Mouse (Mus musculus) stomach, postnatal 0 days (tissue): ENCODE data around the gene Ubr1. TPM values are rescaled to one million over a fixed set of nuclear protein-coding genes. Genes with fewer than 3 reads are reported as not detected.

Experiments used
- ATAC-seq: fragments of 200-750 bp; cut with Nextera tagmentation; 2 replicates; pipeline ENCODE4 v1.8.0; 2017; ENCODE audit not compliant: low FRiP score, low TSS enrichment
- DNase-seq: peaks from one replicate; pipeline ENCODE4 v3.0.0-alpha.2; 2016; ENCODE audit warnings: low spot score
- H3K27ac ChIP-seq: fragments of 300-500 bp; sonication (generic); replicated peaks from 2 replicates; pipeline ENCODE4 v1.5.1; 2014; ENCODE audit warnings: mild to moderate bottlenecking, control low read depth
- H3K27me3 ChIP-seq: fragments of 300-500 bp; sonication (generic); 2 replicates; pipeline ENCODE4 v1.6.1; 2014; ENCODE audit warnings: low read length; ENCODE audit not compliant: control insufficient read depth, insufficient read depth
- H3K36me3 ChIP-seq: fragments of 300-500 bp; sonication (generic); 2 replicates; pipeline ENCODE4 v1.6.1; 2014; ENCODE audit warnings: low read length, mixed read lengths; ENCODE audit not compliant: control insufficient read depth, insufficient read depth
- H3K4me1 ChIP-seq: fragments of 300-500 bp; sonication (generic); replicated peaks from 2 replicates; pipeline ENCODE4 v1.6.1; 2014; ENCODE audit warnings: antibody characterized with exemption; ENCODE audit not compliant: control insufficient read depth, insufficient read depth
- H3K4me2 ChIP-seq: fragments of 300-500 bp; sonication (generic); replicated peaks from 2 replicates; pipeline ENCODE4 v1.6.1; 2014; ENCODE audit warnings: low read depth, mild to moderate bottlenecking, control low read depth, moderate library complexity
- H3K4me3 ChIP-seq: fragments of 300-500 bp; sonication (generic); 2 replicates; pipeline ENCODE4 v1.5.1; 2014; ENCODE audit warnings: low read depth, low read length, control low read depth
- H3K9ac ChIP-seq: fragments of 300-500 bp; sonication (generic); 2 replicates; pipeline ENCODE4 v1.6.1; 2014; ENCODE audit warnings: mild to moderate bottlenecking, low read length, control low read depth, mixed read lengths
- H3K9me3 ChIP-seq: fragments of 300-500 bp; sonication (generic); 2 replicates; pipeline ENCODE4 v1.6.1; 2016; ENCODE audit warnings: low read length; ENCODE audit not compliant: control insufficient read depth
- CTCF ChIP-seq: IDR thresholded peaks from 2 replicates; pipeline ENCODE4 v1.5.1; 2016; ENCODE audit warnings: antibody characterized with exemption, low read depth, mild to moderate bottlenecking, moderate library complexity
- EP300 ChIP-seq: optimal IDR thresholded peaks from 2 replicates; pipeline ENCODE3; 2016; ENCODE audit warnings: antibody characterized with exemption
- WGBS: fragments of 180-500 bp; shearing (Covaris S2); extraction: QIAGEN DNeasy Blood & Tissue Kit; methylation state at CpG from one replicate; pipeline ENCODE4 v1.1.7; 2014; 5-methylcytosine and 5-hydroxymethylcytosine counted together
- polyA plus RNA-seq: library from polyadenylated mRNA; unstranded; fragments of >200 nt; fragmentation: Nextera tagmentation; extraction: Ambion mirVana; gene quantifications from 2 replicates; pipeline ENCODE4 v1.2.1, GENCODE M21; 2015

Ubr1 gene
- polyA plus RNA-seq, 1 experiment from 2014 or later, result 8.9 TPM

DNA sequence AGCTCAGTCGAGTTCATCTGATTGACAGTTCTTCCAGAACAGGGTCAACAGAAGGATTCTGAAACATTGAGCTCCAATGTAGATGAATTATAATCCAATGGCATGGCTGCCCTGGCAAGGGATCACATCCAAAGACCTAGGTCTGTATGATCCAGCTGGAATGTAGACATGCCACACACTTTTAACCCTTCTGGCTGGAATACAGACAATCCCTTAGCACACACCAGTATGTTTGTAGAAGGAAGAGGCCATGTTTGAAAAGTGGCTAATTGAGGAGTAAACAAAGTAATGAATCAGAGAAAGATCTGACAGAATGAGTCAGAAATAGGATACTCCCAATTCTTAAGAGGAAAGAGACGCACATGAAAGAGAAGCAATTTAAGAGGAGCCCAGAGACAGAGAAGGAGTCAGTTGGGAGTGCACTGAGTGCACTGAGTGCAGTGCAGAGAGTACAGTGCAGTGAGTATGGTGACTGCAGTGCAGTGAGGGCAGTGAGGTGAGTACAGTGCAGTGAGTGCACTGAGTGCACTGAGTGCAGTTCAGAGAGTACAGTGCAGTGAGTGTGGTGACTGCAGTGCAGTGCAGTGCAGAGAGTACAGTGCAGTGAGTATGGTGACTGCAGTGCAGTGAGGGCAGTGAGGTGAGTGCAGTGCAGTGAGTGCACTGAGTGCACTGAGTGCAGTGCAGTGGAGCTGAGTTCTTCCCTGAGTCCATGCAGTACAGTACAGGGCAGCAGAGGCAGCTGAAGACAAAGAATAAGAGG lies 18.2 kb downstream of the Ubr1 start:
- ATAC-seq (peak; percentile 97), DNase-seq (peak; percentile 19)
- Histone ChIP-seq H3K27ac (peak overlapping the region; percentile 13; the same call in 1 of the 2 replicates), H3K4me2 (no peak overlapping the region), H3K9me3 (no peaks in the 10 kb centered on the region), H3K9ac (no peak overlapping the region), H3K27me3 (no peaks in the 10 kb centered on the region), H3K36me3 (peaks cover 3% of the 10 kb centered on the region; the same call in 1 of the 2 replicates), H3K4me3 (no peak overlapping the region), H3K4me1 (no peaks in the 10 kb centered on the region)
- TF ChIP-seq EP300 (no peak), CTCF (no peak)
- WGBS, result 29% methylated on average over 2 of the region's 2 CpGs

DNA sequence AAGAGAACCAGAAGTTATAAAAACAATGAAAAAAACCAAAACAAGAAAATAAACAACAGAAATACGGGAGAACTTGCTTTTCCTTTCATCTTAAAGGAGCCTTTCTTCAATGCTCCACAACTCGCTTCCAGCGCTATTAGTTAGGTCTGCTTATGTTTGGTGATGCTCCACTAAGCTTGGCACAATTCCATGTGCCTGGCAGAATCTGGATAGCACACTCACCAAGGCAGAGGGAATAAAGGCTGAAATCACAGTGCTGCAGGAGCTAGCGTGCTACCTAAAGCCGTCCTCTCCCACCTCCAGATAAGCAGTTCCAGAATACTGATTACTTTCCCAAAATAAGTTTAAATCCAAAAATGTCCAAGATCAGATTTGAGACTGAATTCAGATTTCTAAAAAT lies 19.3 kb downstream of the Ubr1 start:
- TF ChIP-seq EP300 (no peak), CTCF (no peak)
- Histone ChIP-seq H3K4me3 (no peak overlapping the region), H3K36me3 (peaks cover 11% of the 10 kb centered on the region), H3K27ac (no peak overlapping the region), H3K4me1 (no peaks in the 10 kb centered on the region), H3K9me3 (no peaks in the 10 kb centered on the region), H3K4me2 (no peak overlapping the region), H3K27me3 (no peaks in the 10 kb centered on the region), H3K9ac (no peak overlapping the region)
- ATAC-seq, result no peak
- WGBS, result 69% methylated on average over 5 of the region's 5 CpGs
- no peak for DNase-seq

DNA sequence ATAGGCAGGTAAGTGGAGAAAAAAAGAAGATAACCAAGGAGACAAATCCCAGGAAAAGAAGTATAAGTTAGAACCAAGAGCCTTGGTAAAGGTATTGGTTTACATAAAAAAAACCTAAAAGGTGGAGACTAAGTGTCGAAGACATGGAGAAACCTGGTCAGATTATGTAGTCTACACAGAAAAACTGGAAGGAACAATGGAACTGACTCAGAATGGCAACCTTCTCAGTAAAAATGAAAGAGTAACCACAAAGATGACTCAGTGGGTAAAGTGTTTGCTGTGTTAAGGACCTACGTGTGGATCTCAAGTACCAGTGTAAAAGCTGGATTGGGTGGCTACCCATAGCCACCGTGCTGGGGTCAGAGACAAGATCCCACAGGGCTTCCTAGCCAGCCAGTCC lies 37.5 kb downstream of the Ubr1 start:
- Histone ChIP-seq H3K27ac (no peak overlapping the region), H3K27me3 (no peaks in the 10 kb centered on the region), H3K4me2 (no peak overlapping the region), H3K4me3 (no peak overlapping the region), H3K4me1 (no peaks in the 10 kb centered on the region), H3K36me3 (peaks cover 10% of the 10 kb centered on the region; the same call in 1 of the 2 replicates), H3K9ac (no peak overlapping the region), H3K9me3 (no peaks in the 10 kb centered on the region)
- 90% methylated on average over 3 of the region's 3 CpGs for WGBS
- ATAC-seq (no peak), DNase-seq (no peak)
- TF ChIP-seq EP300 (no peak), CTCF (no peak)

DNA sequence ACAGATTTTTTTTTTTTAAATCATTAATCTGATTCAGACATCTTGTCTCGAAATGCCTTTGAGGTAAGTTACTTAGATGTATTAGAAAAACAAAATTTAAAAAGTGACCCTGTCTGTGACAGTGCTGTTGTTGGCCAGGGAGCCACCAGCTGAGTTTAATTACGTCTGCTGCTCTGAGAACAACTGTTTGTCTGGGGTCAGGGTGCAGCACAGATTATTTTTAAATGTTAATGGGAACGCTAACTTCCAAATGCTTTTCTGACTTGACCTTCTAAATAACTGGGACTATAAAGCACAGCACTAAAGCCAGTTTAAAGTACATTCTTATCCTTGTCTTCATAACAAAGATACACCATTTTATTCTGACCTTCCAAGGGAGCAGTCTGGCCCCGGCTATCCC lies 61.0 kb downstream of the Ubr1 start:
- 72% methylated on average over 4 of the region's 4 CpGs for WGBS
- no peak for ATAC-seq
- Histone ChIP-seq H3K9ac (no peak overlapping the region), H3K4me3 (no peak overlapping the region), H3K36me3 (peaks cover 16% of the 10 kb centered on the region), H3K4me2 (no peak overlapping the region), H3K9me3 (no peaks in the 10 kb centered on the region), H3K27ac (no peak overlapping the region), H3K27me3 (no peaks in the 10 kb centered on the region), H3K4me1 (no peaks in the 10 kb centered on the region)
- DNase-seq, result no peak
- TF ChIP-seq EP300 (no peak), CTCF (no peak)

DNA sequence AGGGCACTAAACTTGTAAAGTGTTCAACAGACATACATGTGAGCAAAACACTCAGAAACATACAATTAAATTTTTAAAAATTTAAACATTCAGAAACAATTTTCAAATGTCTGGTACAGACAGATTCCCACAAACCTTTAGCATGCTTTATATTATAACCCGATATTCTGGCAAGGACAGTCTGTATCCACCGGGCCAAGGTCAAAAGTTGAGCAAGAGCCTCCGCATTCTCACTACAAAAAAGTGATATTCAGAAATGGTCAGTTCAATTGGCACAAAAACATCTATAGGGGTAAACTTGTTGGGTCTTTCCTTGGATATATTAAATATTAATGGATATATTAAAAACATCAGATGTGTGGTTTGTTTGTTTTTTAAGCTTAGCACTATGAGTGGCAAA lies 74.2 kb downstream of the Ubr1 start:
- H3K4me3 ChIP-seq, result no peak overlapping the region
- no peak for ATAC-seq
- H3K27me3 ChIP-seq, result no peaks in the 10 kb centered on the region
- H3K4me1 ChIP-seq, result no peaks in the 10 kb centered on the region
- no peaks in the 10 kb centered on the region for H3K9me3 ChIP-seq
- TF ChIP-seq EP300 (no peak), CTCF (no peak)
- H3K36me3 ChIP-seq, result peaks cover 18% of the 10 kb centered on the region
- WGBS, result 94% methylated on average over 3 of the region's 3 CpGs
- no peak overlapping the region for H3K4me2 ChIP-seq
- H3K9ac ChIP-seq, result no peak overlapping the region
- no peak for DNase-seq
- no peak overlapping the region for H3K27ac ChIP-seq

- DNase-seq (no peak), ATAC-seq (no peak)
- H3K9ac ChIP-seq, result no peak overlapping the region
- 69% methylated on average over 5 of the region's 5 CpGs for WGBS
- H3K4me3 ChIP-seq, result no peak overlapping the region
- no peak for TF ChIP-seq EP300
- no peak for TF ChIP-seq CTCF
- no peaks in the 10 kb centered on the region for H3K9me3 ChIP-seq
- H3K27ac ChIP-seq, result no peak overlapping the region
- peaks cover 8% of the 10 kb centered on the region; the same call in 1 of the 2 replicates for H3K36me3 ChIP-seq
- H3K4me1 ChIP-seq, result no peaks in the 10 kb centered on the region
- no peaks in the 10 kb centered on the region for H3K27me3 ChIP-seq
- no peak overlapping the region for H3K4me2 ChIP-seq
Measured at GRCm38 (mm10) chr2:120887601-120888000, 82.9 kb downstream of the Ubr1 start.
